Mouse (Mus musculus): ENCODE results near the gene Olfr1423. TPM values are rescaled to one million over a fixed set of nuclear protein-coding genes. Genes with fewer than 3 reads are reported as not detected.

Olfr1423 gene
- polyA plus RNA-seq, 1 experiment from 2014 or later, result 0.03 TPM

DNA sequence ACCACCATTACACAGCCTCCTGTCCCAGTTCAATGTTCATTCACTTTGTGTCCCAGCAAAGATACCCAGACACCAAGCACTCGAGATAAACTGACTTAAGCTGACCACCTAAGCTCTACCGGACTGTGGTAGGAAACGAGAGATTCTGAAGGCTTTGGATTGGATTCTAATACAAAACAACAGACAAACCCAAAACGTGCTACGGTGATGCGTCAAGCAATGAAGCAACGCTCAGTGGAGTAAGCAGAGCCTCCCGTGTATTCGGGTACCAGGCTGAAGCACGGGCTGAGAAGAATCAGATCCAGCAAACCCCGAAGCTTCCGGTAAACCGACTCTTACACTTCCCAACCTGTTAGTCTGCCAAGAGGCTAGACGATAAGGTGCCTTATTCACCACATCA lies 38.3 kb downstream of the Olfr1423 start:
- H3K4me1 ChIP-seq (ENCODE audit: control insufficient read depth, insufficient read depth, low read length), result no peaks in the 10 kb centered on the region
- peak overlapping the region; percentile 10; the same call in 1 of the 2 replicates for H3K4me3 ChIP-seq (ENCODE audit: low read depth, low read length)
- H3K36me3 ChIP-seq (ENCODE audit: control insufficient read depth, insufficient read depth, low read length), result no peaks in the 10 kb centered on the region
- H3K9ac ChIP-seq (ENCODE audit: low read length), result no peak overlapping the region
- H3K9me3 ChIP-seq (ENCODE audit: control insufficient read depth, low read length), result no peaks in the 10 kb centered on the region
- DNase-seq (ENCODE audit: low spot score, missing footprints) (peak; percentile 79), ATAC-seq (ENCODE audit: low FRiP score) (no peak)
- peaks cover 4% of the 10 kb centered on the region for H3K27me3 ChIP-seq (ENCODE audit: control insufficient read depth, insufficient read depth, low read length)
- 46% methylated on average over 14 of the region's 14 CpGs for WGBS
- H3K27ac ChIP-seq (ENCODE audit: low read depth, low read length), result no peak overlapping the region
- H3K4me2 ChIP-seq, result peak overlapping the region; percentile 26

DNA sequence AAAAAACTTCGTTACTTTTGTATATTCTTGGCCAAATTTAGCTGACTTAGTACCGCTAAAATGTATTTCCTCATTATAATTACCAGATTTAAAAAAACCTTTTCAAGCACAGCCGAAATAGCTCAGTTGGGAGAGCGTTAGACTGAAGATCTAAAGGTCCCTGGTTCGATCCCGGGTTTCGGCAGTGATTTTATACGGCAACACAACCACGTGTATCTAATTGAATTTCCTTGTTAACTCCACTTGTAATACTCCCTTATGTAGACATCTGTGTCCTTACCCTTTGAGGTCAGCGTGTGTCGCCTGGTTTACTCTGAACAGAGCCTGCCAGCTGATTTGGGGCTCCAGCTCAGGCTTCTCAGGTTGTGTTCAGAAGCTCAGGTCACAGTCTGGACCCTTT lies 39.0 kb downstream of the Olfr1423 start:
- Histone ChIP-seq H3K4me2 (peak overlapping the region; percentile 26), H3K9ac (ENCODE audit: low read length) (no peak overlapping the region; the same call in 1 of the 2 replicates), H3K9me3 (ENCODE audit: control insufficient read depth, low read length) (no peaks in the 10 kb centered on the region), H3K36me3 (ENCODE audit: control insufficient read depth, insufficient read depth, low read length) (no peaks in the 10 kb centered on the region), H3K27me3 (ENCODE audit: control insufficient read depth, insufficient read depth, low read length) (peaks cover 3% of the 10 kb centered on the region), H3K4me1 (ENCODE audit: control insufficient read depth, insufficient read depth, low read length) (no peaks in the 10 kb centered on the region), H3K27ac (ENCODE audit: low read depth, low read length) (no peak overlapping the region), H3K4me3 (ENCODE audit: low read depth, low read length) (peak overlapping the region; percentile 2; the same call in 1 of the 2 replicates)
- WGBS, result 3% methylated on average over 11 of the region's 11 CpGs
- peak; percentile 43 for ATAC-seq (ENCODE audit: low FRiP score)
- peak; percentile 97 for DNase-seq (ENCODE audit: low spot score, missing footprints)

DNA sequence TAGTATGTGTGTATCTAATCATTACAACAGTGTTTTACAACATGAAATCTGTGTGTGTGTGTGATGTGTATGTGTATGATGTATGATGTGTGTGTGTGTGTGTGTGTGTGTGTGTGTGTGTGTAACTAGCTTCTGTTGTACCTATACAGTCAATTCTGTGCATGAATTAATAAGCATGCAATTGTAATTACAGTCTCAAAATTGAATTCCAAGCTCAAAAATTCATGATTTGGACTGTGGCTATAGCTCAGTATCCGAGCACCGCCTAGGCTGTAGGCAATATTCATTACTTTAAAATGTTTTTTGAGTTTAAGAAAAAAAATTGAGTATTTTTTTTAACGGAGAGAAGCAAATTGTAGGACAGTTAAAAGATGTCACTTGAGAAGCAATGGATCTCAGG lies 39.4 kb downstream of the Olfr1423 start:
- no peak overlapping the region for H3K4me3 ChIP-seq (ENCODE audit: low read depth, low read length)
- ATAC-seq (ENCODE audit: low FRiP score) (no peak), DNase-seq (ENCODE audit: low spot score, missing footprints) (peak; percentile 82)
- WGBS, result 23% methylated on average over 3 of the region's 3 CpGs
- H3K9ac ChIP-seq (ENCODE audit: low read length), result no peak overlapping the region
- H3K4me2 ChIP-seq, result no peak overlapping the region
- H3K27ac ChIP-seq (ENCODE audit: low read depth, low read length), result no peak overlapping the region
- no peaks in the 10 kb centered on the region for H3K4me1 ChIP-seq (ENCODE audit: control insufficient read depth, insufficient read depth, low read length)
- H3K27me3 ChIP-seq (ENCODE audit: control insufficient read depth, insufficient read depth, low read length), result no peaks in the 10 kb centered on the region
- no peaks in the 10 kb centered on the region for H3K36me3 ChIP-seq (ENCODE audit: control insufficient read depth, insufficient read depth, low read length)
- no peaks in the 10 kb centered on the region for H3K9me3 ChIP-seq (ENCODE audit: control insufficient read depth, low read length)

DNA sequence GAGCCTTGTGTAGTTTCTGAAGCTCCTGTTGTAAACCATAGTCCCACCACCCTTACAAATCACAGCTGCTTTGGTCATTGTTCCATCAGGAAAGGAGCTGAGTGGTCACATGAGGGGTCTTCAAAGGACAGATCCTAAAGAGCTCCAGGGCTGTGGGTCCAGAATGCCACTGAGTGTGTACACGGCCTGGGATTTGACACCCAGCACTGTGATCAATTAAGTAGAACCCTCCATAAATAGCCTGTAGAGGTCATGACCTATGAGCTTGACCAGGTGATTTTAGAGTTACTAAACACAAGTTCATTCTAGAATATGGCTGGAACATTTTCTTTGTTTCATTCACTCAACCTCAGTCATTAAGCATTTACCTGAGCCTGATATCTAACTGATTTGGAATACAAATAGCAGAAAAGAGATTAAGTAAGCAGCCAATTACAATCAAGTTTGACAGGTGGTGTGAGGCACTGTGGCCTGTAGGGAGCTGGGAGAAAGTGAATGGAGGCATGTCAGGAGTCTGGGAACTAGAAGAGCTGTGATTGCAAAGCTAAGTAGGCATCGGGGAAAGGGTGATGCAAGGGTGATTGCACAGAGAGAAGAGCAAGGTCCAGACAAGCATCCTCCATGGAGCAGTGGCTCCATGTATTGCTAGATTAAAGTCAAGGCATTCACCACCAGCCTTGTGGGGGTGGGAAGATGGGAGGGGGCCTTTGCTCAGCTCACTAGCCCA lies 45.2 kb downstream of the Olfr1423 start:
- Histone ChIP-seq H3K4me3 (ENCODE audit: low read depth, low read length) (no peak overlapping the region), H3K36me3 (ENCODE audit: control insufficient read depth, insufficient read depth, low read length) (peaks cover 10% of the 10 kb centered on the region), H3K4me2 (no peak overlapping the region), H3K27ac (ENCODE audit: low read depth, low read length) (no peak overlapping the region), H3K9me3 (ENCODE audit: control insufficient read depth, low read length) (no peaks in the 10 kb centered on the region), H3K9ac (ENCODE audit: low read length) (no peak overlapping the region), H3K4me1 (ENCODE audit: control insufficient read depth, insufficient read depth, low read length) (no peaks in the 10 kb centered on the region), H3K27me3 (ENCODE audit: control insufficient read depth, insufficient read depth, low read length) (no peaks in the 10 kb centered on the region)
- WGBS, result 67% methylated on average over 2 of the region's 2 CpGs
- ATAC-seq (ENCODE audit: low FRiP score), result peak; percentile 52; the same call in 1 of the 2 replicates
- DNase-seq (ENCODE audit: low spot score, missing footprints), result peak; percentile 72

DNA sequence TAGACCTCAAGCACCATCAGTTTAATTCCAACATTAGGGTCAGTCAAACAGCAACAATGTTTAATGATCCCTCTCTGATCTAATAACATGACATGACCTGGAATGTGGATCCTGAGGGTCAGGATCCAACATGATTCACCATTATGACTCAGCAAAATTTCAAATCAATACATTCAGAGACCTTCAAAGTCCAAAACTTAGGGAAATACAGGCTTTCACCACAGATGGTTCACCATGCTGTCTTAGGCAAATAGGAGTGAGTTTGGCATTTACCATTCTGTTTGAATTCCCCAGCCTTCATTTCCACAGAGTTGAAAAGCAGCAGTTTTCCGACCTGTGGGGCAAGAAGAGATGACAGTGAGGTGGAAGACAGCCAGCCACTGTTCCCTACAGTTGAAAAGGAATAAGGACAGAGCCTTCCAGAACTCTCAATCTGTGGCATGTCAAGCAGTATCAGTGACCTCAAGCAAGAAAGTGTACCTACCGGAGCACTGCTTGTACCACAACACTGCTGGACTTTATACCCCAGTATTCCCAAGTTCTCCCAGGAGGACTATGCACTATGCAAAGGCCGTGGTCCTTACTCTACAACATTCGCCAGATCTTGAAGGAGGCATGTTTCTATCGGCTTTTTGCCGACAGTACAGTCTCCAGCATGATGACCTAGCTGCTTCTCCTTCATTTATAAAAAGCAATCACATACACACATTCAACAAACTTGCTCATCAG lies 46.2 kb downstream of the Olfr1423 start:
- H3K27me3 ChIP-seq (ENCODE audit: control insufficient read depth, insufficient read depth, low read length), result no peaks in the 10 kb centered on the region
- no peak overlapping the region for H3K4me3 ChIP-seq (ENCODE audit: low read depth, low read length)
- peak; percentile 75 for DNase-seq (ENCODE audit: low spot score, missing footprints)
- H3K4me2 ChIP-seq, result no peak overlapping the region
- no peaks in the 10 kb centered on the region for H3K4me1 ChIP-seq (ENCODE audit: control insufficient read depth, insufficient read depth, low read length)
- no peak overlapping the region for H3K9ac ChIP-seq (ENCODE audit: low read length)
- H3K36me3 ChIP-seq (ENCODE audit: control insufficient read depth, insufficient read depth, low read length), result peaks cover 13% of the 10 kb centered on the region
- 92% methylated on average over 6 of the region's 6 CpGs for WGBS
- H3K27ac ChIP-seq (ENCODE audit: low read depth, low read length), result no peak overlapping the region
- H3K9me3 ChIP-seq (ENCODE audit: control insufficient read depth, low read length), result no peaks in the 10 kb centered on the region
- ATAC-seq (ENCODE audit: low FRiP score), result no peak

DNA sequence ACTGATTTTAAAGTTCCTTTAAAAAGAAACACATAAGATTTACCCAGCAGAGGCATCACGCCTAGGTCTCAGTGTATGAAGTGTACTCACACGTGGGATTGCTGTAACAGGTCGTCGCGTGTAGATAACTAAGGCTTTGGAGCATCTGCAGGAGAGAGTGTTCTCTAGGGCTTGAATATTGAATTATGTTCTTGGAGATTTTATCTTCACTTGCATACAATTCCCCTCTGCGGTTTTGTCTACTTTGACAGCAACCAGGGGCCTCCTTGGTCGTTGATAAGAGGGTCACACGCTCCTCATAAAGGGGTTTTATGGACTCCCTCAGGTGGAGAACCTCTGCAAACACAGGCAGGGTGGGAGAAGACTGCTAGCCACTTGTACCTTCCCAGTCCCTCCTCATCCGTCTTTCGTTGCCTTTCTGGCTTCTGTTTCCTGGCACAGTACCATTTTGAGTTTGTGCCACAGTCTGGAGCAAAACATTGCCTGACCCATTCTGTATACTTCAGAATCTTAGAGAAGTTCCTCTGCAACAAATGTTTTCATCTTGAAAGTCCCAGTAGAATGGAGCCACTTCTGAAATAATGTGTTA lies 48.6 kb downstream of the Olfr1423 start:
- 95% methylated on average over 10 of the region's 10 CpGs for WGBS
- Histone ChIP-seq H3K4me3 (ENCODE audit: low read depth, low read length) (no peak overlapping the region), H3K9ac (ENCODE audit: low read length) (no peak overlapping the region), H3K27me3 (ENCODE audit: control insufficient read depth, insufficient read depth, low read length) (no peaks in the 10 kb centered on the region), H3K4me2 (no peak overlapping the region), H3K36me3 (ENCODE audit: control insufficient read depth, insufficient read depth, low read length) (peaks cover 13% of the 10 kb centered on the region), H3K27ac (ENCODE audit: low read depth, low read length) (no peak overlapping the region), H3K9me3 (ENCODE audit: control insufficient read depth, low read length) (no peaks in the 10 kb centered on the region), H3K4me1 (ENCODE audit: control insufficient read depth, insufficient read depth, low read length) (no peaks in the 10 kb centered on the region)
- no peak for ATAC-seq (ENCODE audit: low FRiP score)
- peak; percentile 73 for DNase-seq (ENCODE audit: low spot score, missing footprints)

DNA sequence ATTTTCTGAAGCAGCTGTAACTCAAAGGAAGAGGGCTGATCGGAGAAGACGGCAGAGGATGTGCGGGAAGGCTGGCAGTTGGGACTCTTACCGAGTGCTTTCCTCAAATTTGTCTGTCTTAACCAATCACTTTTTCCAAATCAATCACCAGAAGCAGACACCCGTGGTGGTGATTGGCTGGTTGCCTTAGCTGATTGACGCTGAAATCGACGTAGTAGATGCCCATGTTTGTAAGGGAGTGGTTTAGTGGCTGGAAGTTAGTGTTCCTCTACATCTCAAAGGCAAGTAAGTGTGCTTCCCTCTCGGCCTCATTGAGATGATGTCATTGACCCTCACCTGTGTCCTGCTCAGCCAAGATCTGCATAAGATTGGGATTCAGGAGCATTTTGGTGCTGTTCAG lies 49.1 kb downstream of the Olfr1423 start:
- H3K9me3 ChIP-seq (ENCODE audit: control insufficient read depth, low read length), result no peaks in the 10 kb centered on the region
- peaks cover 13% of the 10 kb centered on the region for H3K36me3 ChIP-seq (ENCODE audit: control insufficient read depth, insufficient read depth, low read length)
- WGBS, result 92% methylated on average over 9 of the region's 9 CpGs
- no peak overlapping the region for H3K27ac ChIP-seq (ENCODE audit: low read depth, low read length)
- DNase-seq (ENCODE audit: low spot score, missing footprints) (no peak), ATAC-seq (ENCODE audit: low FRiP score) (no peak)
- no peak overlapping the region for H3K4me2 ChIP-seq
- H3K27me3 ChIP-seq (ENCODE audit: control insufficient read depth, insufficient read depth, low read length), result no peaks in the 10 kb centered on the region
- no peak overlapping the region for H3K4me3 ChIP-seq (ENCODE audit: low read depth, low read length)
- no peak overlapping the region for H3K9ac ChIP-seq (ENCODE audit: low read length)
- no peaks in the 10 kb centered on the region for H3K4me1 ChIP-seq (ENCODE audit: control insufficient read depth, insufficient read depth, low read length)

DNA sequence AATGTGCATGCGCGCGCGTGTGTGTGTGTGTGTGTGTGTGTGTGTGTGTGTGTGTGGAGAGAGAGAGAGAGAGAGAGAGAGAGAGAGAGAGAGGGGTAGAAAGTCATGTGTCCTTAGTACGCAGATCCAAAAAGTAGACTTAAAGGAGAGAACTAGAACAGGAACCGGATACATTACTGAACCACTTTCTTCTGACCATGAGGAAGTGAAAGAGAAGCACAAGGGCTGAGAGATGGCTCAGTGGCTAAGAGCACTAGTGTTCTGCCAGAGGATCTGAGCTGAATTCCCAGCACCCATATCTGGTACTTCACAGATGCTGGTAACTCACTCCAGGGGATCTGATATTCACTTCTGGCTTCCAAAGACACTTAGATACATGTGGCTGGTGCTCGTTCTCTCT lies 51.8 kb downstream of the Olfr1423 start:
- DNase-seq (ENCODE audit: low spot score, missing footprints), result no peak
- no peaks in the 10 kb centered on the region for H3K4me1 ChIP-seq (ENCODE audit: control insufficient read depth, insufficient read depth, low read length)
- no peaks in the 10 kb centered on the region for H3K9me3 ChIP-seq (ENCODE audit: control insufficient read depth, low read length)
- WGBS, result 97% methylated on average over 7 of the region's 7 CpGs
- no peak overlapping the region for H3K9ac ChIP-seq (ENCODE audit: low read length)
- no peak overlapping the region for H3K4me2 ChIP-seq
- ATAC-seq (ENCODE audit: low FRiP score), result no peak
- H3K36me3 ChIP-seq (ENCODE audit: control insufficient read depth, insufficient read depth, low read length), result peaks cover 18% of the 10 kb centered on the region
- no peaks in the 10 kb centered on the region for H3K27me3 ChIP-seq (ENCODE audit: control insufficient read depth, insufficient read depth, low read length)
- H3K4me3 ChIP-seq (ENCODE audit: low read depth, low read length), result no peak overlapping the region
- no peak overlapping the region for H3K27ac ChIP-seq (ENCODE audit: low read depth, low read length)

DNA sequence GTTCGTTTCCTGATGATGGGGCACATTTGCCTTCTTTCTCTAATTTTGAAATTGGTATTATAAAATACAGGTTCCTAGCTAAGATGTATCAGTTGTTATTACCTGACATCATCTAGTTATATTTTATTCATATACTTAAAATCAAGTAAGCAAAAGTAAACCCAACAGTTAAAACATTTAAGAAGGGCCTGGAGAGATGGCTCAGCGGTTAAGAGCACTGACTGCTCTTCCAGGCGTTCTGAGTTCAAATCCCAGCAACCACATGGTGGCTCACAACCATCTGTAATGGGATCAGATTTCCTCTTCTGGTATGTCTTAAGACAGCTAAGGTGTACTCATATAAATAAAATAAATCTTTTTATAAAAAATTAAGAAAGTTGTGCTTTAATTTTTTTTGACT lies 53.3 kb downstream of the Olfr1423 start:
- WGBS, result 94% methylated on average over 3 of the region's 3 CpGs
- Histone ChIP-seq H3K4me3 (ENCODE audit: low read depth, low read length) (no peak overlapping the region), H3K36me3 (ENCODE audit: control insufficient read depth, insufficient read depth, low read length) (peaks cover 23% of the 10 kb centered on the region), H3K27ac (ENCODE audit: low read depth, low read length) (no peak overlapping the region), H3K9me3 (ENCODE audit: control insufficient read depth, low read length) (no peaks in the 10 kb centered on the region), H3K9ac (ENCODE audit: low read length) (no peak overlapping the region), H3K4me2 (no peak overlapping the region), H3K27me3 (ENCODE audit: control insufficient read depth, insufficient read depth, low read length) (no peaks in the 10 kb centered on the region), H3K4me1 (ENCODE audit: control insufficient read depth, insufficient read depth, low read length) (no peaks in the 10 kb centered on the region)
- DNase-seq (ENCODE audit: low spot score, missing footprints) (peak; percentile 67), ATAC-seq (ENCODE audit: low FRiP score) (no peak)
